Mouse (Mus musculus): Measurements from ENCODE around the gene Htt. TPM values are rescaled to one million over a fixed set of nuclear protein-coding genes. Genes with fewer than 3 reads are reported as not detected.
"Not testable (repeated sequence)": the region's sequence is repeated elsewhere in the genome, so short reads cannot be mapped to it uniquely, and the experiment has no call there.

Htt gene
- 42.1 and 42.3 TPM in 2 replicates for polyA plus RNA-seq (2011; ENCODE audit: insufficient read depth, insufficient read length, low read depth, missing spikeins)

DNA sequence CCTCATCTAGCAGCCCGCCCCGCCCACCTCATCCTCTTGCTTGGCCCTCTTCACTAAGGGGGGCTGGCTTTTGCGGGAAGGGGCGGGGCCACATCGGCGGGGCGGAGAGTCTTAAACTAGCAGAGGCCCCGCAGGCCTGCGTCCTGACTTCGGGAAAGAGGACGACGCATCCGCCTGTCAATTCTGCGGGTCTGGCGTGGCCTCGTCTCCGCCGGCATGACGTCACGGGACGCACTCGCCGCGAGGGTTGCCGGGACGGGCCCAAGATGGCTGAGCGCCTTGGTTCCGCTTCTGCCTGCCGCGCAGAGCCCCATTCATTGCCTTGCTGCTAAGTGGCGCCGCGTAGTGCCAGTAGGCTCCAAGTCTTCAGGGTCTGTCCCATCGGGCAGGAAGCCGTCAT lies at the start of gene Htt:
TSS of gene Htt (plus strand) at position 232 of the 400 bp plus-strand sequence.
- peak within 1 kb of the TSS; percentile 80 for H3K4me3 ChIP-seq (ENCODE audit: low read depth, low read length)
- H3K27me3 ChIP-seq (ENCODE audit: control insufficient read depth, insufficient read depth, low read length, poor library complexity, severe bottlenecking) = no peaks in the 10 kb centered on the region
- H3K27ac ChIP-seq (ENCODE audit: insufficient read depth, low read length) = no peak within 1 kb of the TSS
- no peaks in the 10 kb centered on the region for H3K9me3 ChIP-seq (replicated peaks; ENCODE audit: control insufficient read depth, insufficient read depth, low read length, poor library complexity, severe bottlenecking)
- TF ChIP-seq CTCF (IDR thresholded peaks at IDR 0.05; ENCODE audit: low read depth, low read length) = no peak
- peak; percentile 52; the same call in 1 of the 2 replicates for TF ChIP-seq EP300 (IDR thresholded peaks at IDR 0.05; ENCODE audit: insufficient read depth, low read depth, low read length)
- peak; percentile 75 for TF ChIP-seq POLR2A (IDR thresholded peaks at IDR 0.05; ENCODE audit: insufficient read depth, low read length)
- no peaks in the 10 kb centered on the region for H3K4me1 ChIP-seq (ENCODE audit: control insufficient read depth, insufficient read depth, low read length)
- H3K9ac ChIP-seq (ENCODE audit: low read depth, poor library complexity, severe bottlenecking) = peak within 1 kb of the TSS; percentile 74
- no peaks in the 10 kb centered on the region for H3K36me3 ChIP-seq (ENCODE audit: control insufficient read depth, insufficient read depth, low read length, poor library complexity, severe bottlenecking)

DNA sequence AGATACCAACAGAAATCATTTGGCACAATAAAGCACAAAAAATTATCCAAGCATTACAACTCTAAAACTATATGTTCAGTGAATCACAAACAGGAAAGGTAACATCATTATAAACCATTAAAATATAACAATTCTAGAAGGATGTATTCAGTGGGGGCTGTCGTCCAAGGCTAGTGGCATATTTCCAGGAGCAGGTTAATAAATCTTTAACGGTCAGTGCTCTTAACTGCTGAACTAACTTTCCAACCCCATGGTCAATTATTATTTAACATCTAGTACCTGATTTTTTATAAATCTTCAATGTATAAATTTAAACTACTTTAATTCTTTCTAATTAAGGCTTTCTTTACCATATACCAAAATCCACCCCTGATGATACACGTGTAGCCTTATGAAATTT lies 47.2 kb upstream of the Htt start:
- not testable (repeated sequence) for H3K9ac ChIP-seq (ENCODE audit: low read depth, poor library complexity, severe bottlenecking); H3K27ac ChIP-seq (ENCODE audit: insufficient read depth, low read length); H3K27me3 ChIP-seq (ENCODE audit: control insufficient read depth, insufficient read depth, low read length, poor library complexity, severe bottlenecking); H3K9me3 ChIP-seq (replicated peaks; ENCODE audit: control insufficient read depth, insufficient read depth, low read length, poor library complexity, severe bottlenecking); H3K4me1 ChIP-seq (ENCODE audit: control insufficient read depth, insufficient read depth, low read length); H3K4me3 ChIP-seq (ENCODE audit: low read depth, low read length); H3K36me3 ChIP-seq (ENCODE audit: control insufficient read depth, insufficient read depth, low read length, poor library complexity, severe bottlenecking)

DNA sequence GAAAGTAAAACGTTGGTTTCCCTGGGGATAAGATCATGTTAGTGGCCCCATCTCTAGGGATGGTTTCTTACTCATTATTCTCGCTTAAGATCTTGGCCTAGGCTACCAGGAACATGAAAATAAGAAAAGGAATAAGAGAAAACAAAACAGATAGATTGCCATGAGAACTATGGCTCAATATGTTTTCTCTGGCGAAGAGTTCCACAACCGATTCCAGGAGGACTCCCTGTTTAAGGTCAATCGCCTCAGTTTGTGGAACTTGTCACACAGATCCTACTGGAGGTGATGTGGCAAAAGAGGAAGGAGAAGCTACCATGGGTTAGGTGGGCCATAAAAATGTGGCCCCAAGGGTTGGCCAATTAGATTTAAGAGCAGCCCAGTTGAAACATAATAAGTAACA lies 46.7 kb upstream of the Htt start:
- no peaks in the 10 kb centered on the region for H3K36me3 ChIP-seq (ENCODE audit: control insufficient read depth, insufficient read depth, low read length, poor library complexity, severe bottlenecking)
- no peaks in the 10 kb centered on the region for H3K27me3 ChIP-seq (ENCODE audit: control insufficient read depth, insufficient read depth, low read length, poor library complexity, severe bottlenecking)
- no peak overlapping the region for H3K9ac ChIP-seq (ENCODE audit: low read depth, poor library complexity, severe bottlenecking)
- no peak overlapping the region for H3K4me3 ChIP-seq (ENCODE audit: low read depth, low read length)
- TF ChIP-seq CTCF (IDR thresholded peaks at IDR 0.05; ENCODE audit: low read depth, low read length) (no peak), POLR2A (IDR thresholded peaks at IDR 0.05; ENCODE audit: insufficient read depth, low read length) (no peak), EP300 (IDR thresholded peaks at IDR 0.05; ENCODE audit: insufficient read depth, low read depth, low read length) (no peak)
- no peaks in the 10 kb centered on the region for H3K9me3 ChIP-seq (replicated peaks; ENCODE audit: control insufficient read depth, insufficient read depth, low read length, poor library complexity, severe bottlenecking)
- H3K27ac ChIP-seq (ENCODE audit: insufficient read depth, low read length) = no peak overlapping the region
- no peaks in the 10 kb centered on the region for H3K4me1 ChIP-seq (ENCODE audit: control insufficient read depth, insufficient read depth, low read length)

DNA sequence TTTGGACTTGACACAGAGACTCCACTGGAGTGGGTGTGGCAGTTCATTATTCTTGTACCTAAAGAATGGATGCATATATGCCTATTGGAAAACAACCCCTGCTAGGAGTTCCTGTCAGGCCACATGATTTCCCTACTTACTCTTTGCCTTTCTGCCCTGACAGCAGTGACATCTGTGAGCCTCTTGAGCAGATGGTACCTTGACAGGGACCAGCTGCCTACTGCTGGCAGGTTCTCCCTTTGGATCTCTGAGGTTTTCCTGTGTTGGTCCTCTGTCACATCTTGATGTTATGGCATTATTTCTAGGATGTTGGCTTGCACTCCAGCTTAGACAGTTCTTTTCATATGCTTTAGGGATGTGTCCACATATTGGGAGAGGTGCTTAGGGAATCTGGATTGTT lies 32.4 kb upstream of the Htt start:
- no peak overlapping the region for H3K27ac ChIP-seq (ENCODE audit: insufficient read depth, low read length)
- no peaks in the 10 kb centered on the region for H3K27me3 ChIP-seq (ENCODE audit: control insufficient read depth, insufficient read depth, low read length, poor library complexity, severe bottlenecking)
- TF ChIP-seq EP300 (IDR thresholded peaks at IDR 0.05; ENCODE audit: insufficient read depth, low read depth, low read length) = no peak
- TF ChIP-seq CTCF (IDR thresholded peaks at IDR 0.05; ENCODE audit: low read depth, low read length) = no peak
- TF ChIP-seq POLR2A (IDR thresholded peaks at IDR 0.05; ENCODE audit: insufficient read depth, low read length) = no peak
- H3K4me3 ChIP-seq (ENCODE audit: low read depth, low read length) = no peak overlapping the region
- no peaks in the 10 kb centered on the region for H3K36me3 ChIP-seq (ENCODE audit: control insufficient read depth, insufficient read depth, low read length, poor library complexity, severe bottlenecking)
- no peaks in the 10 kb centered on the region for H3K9me3 ChIP-seq (replicated peaks; ENCODE audit: control insufficient read depth, insufficient read depth, low read length, poor library complexity, severe bottlenecking)
- H3K9ac ChIP-seq (ENCODE audit: low read depth, poor library complexity, severe bottlenecking) = no peak overlapping the region
- H3K4me1 ChIP-seq (ENCODE audit: control insufficient read depth, insufficient read depth, low read length) = no peaks in the 10 kb centered on the region

DNA sequence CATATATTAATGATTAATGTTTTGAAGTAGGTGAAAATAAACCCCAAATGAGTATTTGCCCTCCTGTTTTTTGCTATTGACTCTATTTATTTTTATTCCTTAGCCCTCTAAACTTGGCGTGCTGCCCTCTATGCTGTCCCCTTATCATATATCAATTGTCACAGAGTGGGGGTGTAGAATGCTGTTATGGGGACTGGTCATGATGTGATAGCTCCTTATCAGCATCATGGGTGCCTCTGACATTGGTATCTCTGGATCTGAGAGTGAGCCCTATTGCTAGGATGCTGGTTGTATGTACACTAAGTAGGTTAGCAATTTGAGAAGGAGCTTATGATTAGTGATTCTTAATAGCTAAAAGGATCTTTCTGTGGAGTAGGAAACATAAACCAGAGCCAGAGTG lies 31.3 kb upstream of the Htt start:
- H3K4me3 ChIP-seq (ENCODE audit: low read depth, low read length) = no peak overlapping the region
- H3K9ac ChIP-seq (ENCODE audit: low read depth, poor library complexity, severe bottlenecking) = no peak overlapping the region
- H3K4me1 ChIP-seq (ENCODE audit: control insufficient read depth, insufficient read depth, low read length) = no peaks in the 10 kb centered on the region
- TF ChIP-seq POLR2A (IDR thresholded peaks at IDR 0.05; ENCODE audit: insufficient read depth, low read length) (no peak), EP300 (IDR thresholded peaks at IDR 0.05; ENCODE audit: insufficient read depth, low read depth, low read length) (no peak), CTCF (IDR thresholded peaks at IDR 0.05; ENCODE audit: low read depth, low read length) (no peak)
- no peaks in the 10 kb centered on the region for H3K27me3 ChIP-seq (ENCODE audit: control insufficient read depth, insufficient read depth, low read length, poor library complexity, severe bottlenecking)
- no peaks in the 10 kb centered on the region for H3K9me3 ChIP-seq (replicated peaks; ENCODE audit: control insufficient read depth, insufficient read depth, low read length, poor library complexity, severe bottlenecking)
- no peak overlapping the region for H3K27ac ChIP-seq (ENCODE audit: insufficient read depth, low read length)
- no peaks in the 10 kb centered on the region for H3K36me3 ChIP-seq (ENCODE audit: control insufficient read depth, insufficient read depth, low read length, poor library complexity, severe bottlenecking)

DNA sequence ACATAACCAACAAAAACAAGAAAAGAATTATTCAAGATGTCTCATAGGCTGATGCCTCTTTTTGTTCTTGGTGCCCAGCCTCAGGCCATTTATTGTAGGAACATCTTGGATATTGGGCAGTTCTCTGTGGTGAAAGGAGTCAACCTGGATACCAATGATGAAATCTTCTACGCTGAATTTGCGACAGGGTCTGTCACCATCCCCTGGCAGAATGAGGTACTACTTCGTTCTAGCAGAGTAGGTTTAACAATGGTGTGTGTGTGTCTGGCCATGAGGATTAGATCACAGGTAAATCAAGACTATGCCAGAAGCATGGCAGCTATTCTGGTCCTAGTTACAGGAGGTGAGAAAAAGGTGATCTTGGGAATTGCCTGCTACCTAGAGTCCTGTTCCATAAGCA lies 10.1 kb upstream of the Htt start:
- Histone ChIP-seq H3K4me3 (ENCODE audit: low read depth, low read length) (no peak overlapping the region), H3K9me3 (replicated peaks; ENCODE audit: control insufficient read depth, insufficient read depth, low read length, poor library complexity, severe bottlenecking) (no peaks in the 10 kb centered on the region), H3K27me3 (ENCODE audit: control insufficient read depth, insufficient read depth, low read length, poor library complexity, severe bottlenecking) (no peaks in the 10 kb centered on the region), H3K4me1 (ENCODE audit: control insufficient read depth, insufficient read depth, low read length) (no peaks in the 10 kb centered on the region), H3K9ac (ENCODE audit: low read depth, poor library complexity, severe bottlenecking) (no peak overlapping the region), H3K36me3 (ENCODE audit: control insufficient read depth, insufficient read depth, low read length, poor library complexity, severe bottlenecking) (no peaks in the 10 kb centered on the region), H3K27ac (ENCODE audit: insufficient read depth, low read length) (no peak overlapping the region)
- no peak for TF ChIP-seq EP300 (IDR thresholded peaks at IDR 0.05; ENCODE audit: insufficient read depth, low read depth, low read length)
